Mouse (Mus musculus) CD4-positive, CD25-positive, alpha-beta regulatory T cell (primary cell): ENCODE results near the gene Msrb1. TPM values are rescaled to one million over a fixed set of nuclear protein-coding genes. Genes with fewer than 3 reads are reported as not detected.

ENCODE experiments used
- polyA plus RNA-seq: library from polyadenylated mRNA; unstranded; fragments of 100-300 nt; shearing (Covaris generic); gene quantifications from one replicate; pipeline ENCODE4 v1.2.1, GENCODE M21; 2017

Gene Msrb1
- 16.4 TPM for polyA plus RNA-seq

DNA sequence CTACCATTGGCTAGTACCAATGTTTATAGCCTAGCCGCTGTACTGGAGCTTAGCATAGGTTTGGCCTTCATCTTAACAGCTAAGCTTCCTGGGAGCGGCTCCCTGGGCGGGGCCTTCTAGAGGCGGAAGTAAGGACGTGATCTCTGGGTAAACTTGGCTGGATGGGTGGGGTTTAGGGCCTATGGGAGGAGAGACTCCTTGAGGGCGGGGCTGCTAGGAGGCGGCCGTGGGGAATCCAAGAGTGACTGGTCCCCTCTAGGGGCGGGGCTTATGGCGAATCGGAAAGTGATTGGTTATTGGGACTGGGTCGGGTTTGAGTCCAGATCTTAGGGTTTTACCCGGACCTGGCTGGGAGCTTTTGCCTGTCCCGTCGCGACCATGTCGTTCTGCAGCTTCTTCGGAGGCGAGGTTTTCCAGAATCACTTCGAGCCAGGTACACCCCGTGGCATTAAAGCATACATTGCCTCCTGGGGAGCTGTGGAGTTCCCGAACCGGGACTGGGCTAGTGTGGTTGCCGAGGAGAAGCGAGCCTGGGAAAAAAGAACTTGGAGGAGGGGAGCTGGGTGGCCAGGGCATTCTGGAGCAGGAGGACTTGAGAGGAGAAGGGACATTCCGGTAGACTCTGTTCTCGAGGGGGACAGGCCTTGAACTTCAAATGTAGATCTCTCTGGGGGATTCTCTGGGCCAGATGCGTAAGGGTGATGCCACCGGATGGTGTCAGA, at the start of gene Msrb1:
Gene Msrb1 (plus strand): TSS at position 313 of the 722 bp plus-strand sequence.

DNA sequence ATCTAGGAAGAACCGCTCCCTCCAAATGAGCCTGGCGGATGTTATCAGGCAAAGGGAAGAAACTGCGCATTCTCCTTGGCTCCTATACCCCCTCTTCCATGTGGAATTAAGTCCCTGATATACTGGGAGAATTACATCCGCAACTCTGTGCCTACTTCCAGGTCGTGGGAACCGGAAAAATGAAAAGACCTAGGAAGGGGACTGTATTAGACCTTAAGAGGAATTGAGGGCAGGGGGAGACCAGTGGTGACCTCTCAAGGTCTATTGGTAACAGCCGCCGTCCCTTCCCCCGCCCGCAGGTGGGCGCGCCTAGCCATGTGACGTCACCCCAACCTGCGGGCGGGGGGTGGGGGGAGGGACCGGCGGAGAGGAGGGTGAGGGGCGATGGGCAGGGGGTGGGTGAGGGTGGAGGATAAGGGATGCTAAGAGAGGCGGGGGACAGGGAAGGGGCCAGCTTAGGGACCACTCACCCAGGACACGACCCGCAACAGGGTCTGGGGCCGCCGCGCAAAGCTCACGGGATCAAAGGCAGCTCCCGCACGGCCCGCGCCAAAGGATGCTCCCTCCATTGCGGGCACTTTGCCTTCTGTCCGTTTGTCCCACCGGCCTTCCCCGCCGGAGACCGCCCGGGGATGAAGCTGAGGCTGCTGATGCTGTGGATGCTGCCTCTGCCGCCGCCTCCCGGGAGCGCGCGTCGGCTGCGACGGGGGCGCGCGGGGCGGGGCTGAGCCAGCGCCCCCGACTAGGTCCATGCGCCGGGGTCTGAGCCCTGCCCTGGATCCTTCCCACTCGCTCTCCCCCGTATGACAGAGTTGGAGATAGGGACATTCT, 47.0 kb upstream of the Msrb1 start, which contains the start of gene Syngr3:
Gene Syngr3 (minus strand): TSS at position 705 of the 831 bp plus-strand sequence.

DNA sequence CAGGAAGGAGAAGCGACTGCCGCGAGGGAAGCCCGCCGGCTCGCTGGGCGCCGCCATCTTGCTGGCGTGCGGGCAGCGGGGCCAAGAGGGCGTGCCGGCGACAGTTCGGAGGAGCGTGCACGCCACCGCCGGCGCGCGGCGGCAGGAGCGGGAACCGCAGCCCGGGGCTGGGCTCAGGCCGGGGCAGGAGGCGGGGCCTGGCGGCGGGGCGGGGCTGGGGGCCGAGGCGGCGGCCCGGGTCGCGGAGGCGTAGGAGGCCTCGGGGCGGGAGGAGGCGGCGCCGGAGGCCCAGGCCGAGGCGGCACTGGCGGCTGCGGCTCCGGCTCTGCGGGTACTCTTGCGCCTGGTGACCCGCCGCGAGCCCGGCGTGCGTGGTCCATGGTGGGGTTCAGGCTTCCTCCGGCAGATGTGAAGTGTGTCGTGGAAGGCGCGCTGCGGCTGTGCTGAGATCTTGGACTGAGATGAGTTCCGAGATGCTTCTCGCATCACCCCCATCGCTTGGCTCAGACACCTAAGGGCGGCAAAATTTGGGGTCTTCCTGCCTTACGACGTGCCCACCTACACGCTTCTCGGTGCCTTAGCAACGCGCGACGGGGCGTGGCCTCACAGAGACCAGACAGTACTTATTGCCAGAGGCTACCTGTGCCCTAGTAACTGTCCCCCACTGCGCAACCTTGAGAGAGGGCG, 40.3 kb upstream of the Msrb1 start, which contains the start of the genes Gfer and Noxo1:
Gene Gfer (minus strand): TSS at position 146 of the 687 bp plus-strand sequence.
Gene Noxo1 (plus strand): TSS at position 224 of the 687 bp plus-strand sequence.

DNA sequence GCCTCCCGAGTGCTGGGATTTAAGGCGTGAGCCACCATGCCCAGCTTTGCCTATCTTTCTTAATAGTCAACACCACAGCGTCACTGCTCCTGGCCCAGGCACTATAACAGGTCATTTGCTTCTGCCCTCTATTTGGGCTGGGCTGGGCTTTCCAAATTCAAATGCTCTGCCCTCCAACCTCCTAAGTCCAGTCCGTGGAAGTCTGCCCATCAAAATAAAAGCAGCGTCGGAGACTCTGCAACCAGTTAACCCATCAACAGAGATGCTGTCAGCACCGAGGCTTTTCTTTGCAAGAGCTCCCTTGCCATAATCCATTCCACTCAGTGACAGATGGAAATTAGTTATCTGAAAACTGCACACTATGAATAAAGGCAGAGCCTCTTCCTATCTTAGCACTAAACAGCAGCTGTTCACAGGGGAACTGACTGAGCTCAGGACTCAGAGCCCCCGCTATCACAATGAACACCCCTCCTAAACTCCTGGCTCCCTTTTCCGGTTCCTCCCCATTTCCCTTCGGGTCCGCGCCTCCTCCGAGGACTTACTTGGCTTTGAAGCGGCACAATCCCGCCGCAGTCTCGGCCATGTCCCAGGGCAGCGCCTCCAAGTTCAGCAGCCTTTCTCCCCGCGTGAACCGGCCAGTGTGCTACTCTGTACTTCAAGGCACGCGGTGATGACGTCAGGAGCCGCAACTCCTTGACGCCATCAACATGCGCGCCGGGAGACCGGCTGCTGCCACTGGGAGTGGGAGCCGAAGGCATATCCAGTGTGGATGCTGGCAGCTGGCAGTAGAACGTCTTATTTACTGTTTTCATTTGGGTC, 29.3 kb upstream of the Msrb1 start, which contains the start of gene Tbl3:
Gene Tbl3 (minus strand): TSS at position 679 of the 819 bp plus-strand sequence.

DNA sequence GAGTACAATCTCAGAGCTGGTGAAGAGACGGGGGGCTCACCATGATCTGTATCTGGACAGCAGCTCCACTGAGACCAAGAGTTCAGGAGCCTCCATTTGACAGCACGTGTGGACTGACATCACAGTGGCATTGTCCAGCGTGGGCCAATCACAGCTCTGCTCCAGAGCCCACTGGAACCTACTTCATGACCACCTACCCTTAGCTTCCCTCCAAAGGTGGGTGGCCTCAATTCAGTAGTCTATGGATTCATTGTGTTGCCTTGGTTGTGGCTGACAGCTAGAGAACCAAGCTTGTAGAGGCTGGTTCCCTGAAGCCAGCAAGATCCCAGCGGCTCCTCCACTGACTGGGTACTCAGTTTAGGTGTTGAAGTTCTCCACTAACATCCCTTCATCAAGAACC, 18.5 kb upstream of the Msrb1 start, which contains the start of the genes Rnf151 and Rps2:
Gene Rnf151 (minus strand): TSS at position 121 of the 400 bp plus-strand sequence.
Gene Rps2 (plus strand): TSS at position 174 of the 400 bp plus-strand sequence.

DNA sequence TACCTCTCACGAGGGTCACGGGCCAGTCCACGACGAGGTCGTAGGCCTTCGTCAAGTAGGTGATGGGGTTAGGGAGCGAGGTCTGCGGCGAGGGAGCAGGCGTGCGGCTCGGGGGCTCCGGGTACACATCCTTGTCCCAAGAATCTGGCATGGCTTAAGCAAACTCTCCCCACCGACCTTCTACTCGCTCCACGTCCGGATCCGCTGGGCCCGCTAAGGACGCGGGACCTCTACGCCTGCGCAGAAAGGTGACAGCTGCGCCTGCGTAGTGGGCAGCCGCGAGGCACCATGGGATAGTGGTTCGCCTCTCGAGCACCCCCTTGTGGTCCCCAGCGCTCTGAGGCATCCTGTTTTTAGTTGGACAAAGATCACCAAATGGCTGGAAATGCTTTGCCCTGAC, 12.3 kb upstream of the Msrb1 start, which contains the start of gene Ndufb10:
Gene Ndufb10 (minus strand): TSS at position 295 of the 400 bp plus-strand sequence.

DNA sequence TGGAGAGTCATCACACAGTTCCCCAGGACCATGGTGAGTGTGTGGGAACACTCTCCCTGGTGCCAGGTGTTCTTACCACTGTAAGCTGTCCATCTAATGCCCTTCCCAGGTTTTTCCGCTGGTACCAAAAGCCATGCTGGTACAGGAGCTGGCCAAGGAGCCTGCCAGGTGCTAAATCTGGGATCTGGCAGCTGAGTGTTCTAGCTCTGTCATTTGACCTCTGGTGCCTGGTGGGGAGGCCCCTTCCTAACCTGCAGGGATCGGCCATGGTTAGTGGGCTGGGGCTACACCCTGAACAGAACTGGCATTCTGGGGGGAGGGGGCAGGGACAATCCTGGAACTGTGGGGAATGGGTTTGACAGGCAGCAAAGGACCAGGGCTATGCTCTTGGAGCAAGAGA, 8.8 kb upstream of the Msrb1 start, which contains the start of gene Rpl3l:
Gene Rpl3l (plus strand): TSS at position 203 of the 400 bp plus-strand sequence.

DNA sequence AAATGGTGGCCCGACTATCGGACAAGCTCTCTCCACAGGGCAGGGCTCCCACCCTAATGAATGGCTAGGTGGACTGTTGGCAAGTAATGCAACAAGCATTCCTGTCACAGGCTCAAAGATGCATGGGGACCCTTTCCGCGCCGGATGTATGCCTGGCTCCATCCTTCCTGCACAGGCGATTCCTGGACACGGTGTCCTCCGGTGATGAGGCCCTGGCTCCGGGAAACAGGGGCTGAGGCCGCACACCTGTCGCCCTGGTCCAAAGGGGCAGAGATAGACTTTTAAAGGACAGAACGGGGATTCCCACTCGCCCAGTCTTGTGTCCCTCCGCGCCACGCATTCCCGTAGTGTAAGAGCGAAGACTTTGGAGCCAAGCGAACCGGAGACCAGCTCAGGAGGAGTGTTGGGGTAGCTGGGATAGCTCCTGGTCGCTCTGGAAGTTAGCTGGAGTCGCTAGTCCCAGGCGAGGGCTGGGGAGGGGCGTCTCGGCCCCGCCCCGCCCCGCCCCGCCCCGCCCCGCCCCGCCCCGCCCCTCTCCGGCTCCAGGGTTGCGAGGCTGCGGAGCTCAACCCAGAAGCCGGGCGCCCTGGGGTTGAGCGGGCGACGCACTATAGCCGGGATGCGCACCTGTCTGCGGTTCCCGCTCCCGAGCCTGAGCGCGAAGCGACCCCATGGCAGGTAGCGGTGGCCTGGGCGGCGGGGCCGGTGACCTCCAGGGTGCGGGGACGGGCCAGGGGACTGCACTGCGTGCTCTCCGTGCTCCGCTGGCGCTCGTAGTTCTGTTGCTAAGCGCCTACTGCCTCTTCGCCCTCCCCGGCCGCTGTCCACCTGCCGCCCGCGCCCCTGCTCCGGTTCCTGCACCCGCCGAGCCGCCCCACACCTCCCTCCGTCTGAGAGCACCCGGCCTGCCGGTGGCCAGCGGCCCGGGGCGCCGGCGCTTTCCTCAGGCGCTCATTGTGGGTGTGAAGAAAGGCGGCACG, 16.3 kb downstream of the Msrb1 start, which contains the start of gene Hs3st6:
Gene Hs3st6 (plus strand): TSS at position 574 of the 980 bp plus-strand sequence.

Other genes with a start within 250 kb of the Msrb1 start
- 0.18 TPM for gene Caskin1, start 248.0 kb upstream of the Msrb1 start, polyA plus RNA-seq
- 84.8 TPM for gene Traf7, start 208.7 kb upstream of the Msrb1 start, polyA plus RNA-seq
- 4.5 TPM for gene Rab26, start 202.4 kb upstream of the Msrb1 start, polyA plus RNA-seq
- gene Pkd1, start 186.8 kb upstream of the Msrb1 start, polyA plus RNA-seq = 50.6 TPM
- gene Tsc2, start 104.0 kb upstream of the Msrb1 start, polyA plus RNA-seq = 46.5 TPM
- 7.4 TPM for gene Nthl1, start 104.0 kb upstream of the Msrb1 start, polyA plus RNA-seq
- 0.26 TPM for gene Slc9a3r2, start 86.3 kb upstream of the Msrb1 start, polyA plus RNA-seq
- not detected for gene Npw, start 78.2 kb upstream of the Msrb1 start, polyA plus RNA-seq
- 22.6 TPM for gene Zfp598, start 67.0 kb upstream of the Msrb1 start, polyA plus RNA-seq
- gene Syngr3, start 46.7 kb upstream of the Msrb1 start, polyA plus RNA-seq = 0.44 TPM
- gene Gfer, start 40.5 kb upstream of the Msrb1 start, polyA plus RNA-seq = 42.2 TPM
- 3.2 TPM for gene Noxo1, start 40.4 kb upstream of the Msrb1 start, polyA plus RNA-seq
- gene Tbl3, start 29.0 kb upstream of the Msrb1 start, polyA plus RNA-seq = 64.1 TPM
- gene Rnf151, start 18.6 kb upstream of the Msrb1 start, polyA plus RNA-seq = not detected
- 779 TPM for gene Rps2, start 18.5 kb upstream of the Msrb1 start, polyA plus RNA-seq
- gene Ndufb10, start 12.2 kb upstream of the Msrb1 start, polyA plus RNA-seq = 194 TPM
- gene Rpl3l, start 8.8 kb upstream of the Msrb1 start, polyA plus RNA-seq = not detected
- gene Hs3st6, start 16.3 kb downstream of the Msrb1 start, polyA plus RNA-seq = not detected
- not detected for gene Meiob, start 67.6 kb downstream of the Msrb1 start, polyA plus RNA-seq
- gene Hagh, start 103.5 kb downstream of the Msrb1 start, polyA plus RNA-seq = 36.3 TPM
- 2.7 TPM for gene Fahd1, start 113.7 kb downstream of the Msrb1 start, polyA plus RNA-seq
- not detected for gene Igfals, start 129.4 kb downstream of the Msrb1 start, polyA plus RNA-seq
- gene Nubp2, start 149.7 kb downstream of the Msrb1 start, polyA plus RNA-seq = 106 TPM
- gene Spsb3, start 150.0 kb downstream of the Msrb1 start, polyA plus RNA-seq = 64.5 TPM
- gene Eme2, start 158.4 kb downstream of the Msrb1 start, polyA plus RNA-seq = 46.2 TPM
- 95.9 TPM for gene Mrps34, start 158.5 kb downstream of the Msrb1 start, polyA plus RNA-seq
- gene Nme3, start 159.9 kb downstream of the Msrb1 start, polyA plus RNA-seq = 56.5 TPM
- 52.6 TPM for gene Mapk8ip3, start 200.3 kb downstream of the Msrb1 start, polyA plus RNA-seq
- gene Jpt2, start 224.0 kb downstream of the Msrb1 start, polyA plus RNA-seq = 28.5 TPM